Mouse (Mus musculus): ENCODE results near the gene Ugt1a1.

DNA sequence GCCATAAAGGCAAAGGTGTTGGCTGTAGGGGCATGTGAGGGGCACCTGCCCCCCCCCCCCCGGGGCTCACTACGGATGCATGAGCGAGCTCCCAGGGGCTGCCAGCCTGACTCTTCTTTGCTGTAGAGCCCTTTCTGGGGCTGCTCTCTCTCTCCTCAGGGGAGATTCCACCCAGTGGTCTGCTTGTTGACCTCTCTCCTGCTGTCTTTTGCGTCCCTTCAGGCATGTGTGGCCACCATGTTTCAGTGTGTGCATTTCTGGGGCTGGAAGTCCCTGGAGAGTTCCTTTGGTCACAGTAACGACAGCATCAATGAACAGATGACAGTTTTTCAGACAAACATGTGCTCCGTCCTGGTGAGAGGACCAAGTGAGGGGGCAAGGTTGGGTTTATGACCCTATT, 46.6 kb downstream of the Ugt1a1 start:
- no peak for TF ChIP-seq POLR2A (IDR thresholded peaks at IDR 0.05; ENCODE audit: low read depth, low read length)
- TF ChIP-seq CTCF (IDR thresholded peaks at IDR 0.05; ENCODE audit: borderline replicate concordance, insufficient read depth, low read length) = no peak

Data from embryonic fibroblast, embryonic 13.5 days (primary cell).